In the genomic region with DNA sequence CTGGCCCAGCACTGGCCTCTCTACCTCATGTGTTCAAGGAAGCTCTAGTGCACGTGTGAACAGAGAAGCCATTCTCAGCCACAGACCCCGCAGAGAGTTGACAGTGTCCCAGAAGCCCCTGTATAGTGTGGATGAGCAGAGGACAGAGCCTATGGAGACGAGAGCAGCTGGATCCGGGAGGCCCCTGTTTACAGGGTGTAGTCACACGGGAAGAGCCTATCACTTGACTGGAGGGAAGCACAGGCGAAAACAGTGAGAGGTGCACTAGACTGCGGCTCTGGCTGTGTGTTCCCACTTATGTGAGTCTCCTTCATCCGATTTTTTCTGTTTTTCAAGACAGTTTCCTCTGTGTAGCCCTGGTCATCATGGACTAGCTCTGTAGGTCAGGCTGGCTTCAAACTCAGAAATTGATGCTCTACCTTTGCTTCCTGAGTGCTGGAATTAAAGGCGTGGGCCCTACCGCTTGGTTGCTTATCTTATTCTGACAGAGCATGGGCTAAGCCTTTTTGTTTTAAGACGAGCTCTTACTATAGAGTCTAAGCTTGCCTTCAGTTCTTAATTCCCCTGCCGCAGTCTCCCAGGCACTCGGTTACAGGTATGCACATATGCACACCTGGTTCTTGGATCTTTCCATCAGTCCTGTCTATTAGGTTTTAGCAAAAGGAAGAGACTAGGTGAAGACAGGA, we compare ENCODE assay signal across 19 mouse cellular contexts.
"Had no signal": no experiment of that assay in that cellular context is flagged by ENCODE, and none has a peak within 500 bp of the region (broad histone marks: within the 10 kb centered on the region; RNA-seq: fewer than 3 reads in every experiment).

No protein-coding gene starts in this region.

- H3K9me3 ChIP-seq: limb, embryonic 10.5 days; limb, embryonic 13.5 days; midbrain, embryonic 13.5 days; neural tube, embryonic 12.5 days; neural tube, embryonic 15.5 days had no signal

- DNase-seq: kidney, adult 18-20 months; kidney, postnatal 25 days; layer of hippocampus, adult 9-11 months; lung, embryonic 14.5 days; right cerebral cortex, postnatal 4 days; thymus, adult 2 months; thymus, postnatal 36 days had no signal

- H3K4me2 ChIP-seq: limb, embryonic 13.5 days; lung, embryonic 14.5 days; midbrain, embryonic 13.5 days; neural tube, embryonic 12.5 days; neural tube, embryonic 15.5 days had no signal

- H3K27ac ChIP-seq: kidney, postnatal 0 days; layer of hippocampus, adult 2 months; limb, embryonic 10.5 days; limb, embryonic 13.5 days; macrophage; midbrain, embryonic 13.5 days; neural tube, embryonic 12.5 days; neural tube, embryonic 15.5 days; stomach, postnatal 0 days had no signal

- H3K4me3 ChIP-seq: layer of hippocampus, adult 2 months; limb, embryonic 10.5 days; limb, embryonic 13.5 days; midbrain, embryonic 13.5 days; neural tube, embryonic 12.5 days; neural tube, embryonic 15.5 days had no signal

- H3K27me3 ChIP-seq: limb, embryonic 13.5 days; midbrain, embryonic 13.5 days; neural tube, embryonic 12.5 days; neural tube, embryonic 15.5 days had no signal

- H3K9ac ChIP-seq: limb, embryonic 13.5 days; lung, embryonic 14.5 days; midbrain, embryonic 13.5 days; neural tube, embryonic 12.5 days; neural tube, embryonic 15.5 days had no signal

- ATAC-seq: inflammation-experienced regulatory T-cells, adult 6 months; intestine, embryonic 16.5 days; lung, postnatal 0 days; midbrain, embryonic 13.5 days had no signal

- H3K36me3 ChIP-seq: limb, embryonic 10.5 days had no signal
